In the genomic region with DNA sequence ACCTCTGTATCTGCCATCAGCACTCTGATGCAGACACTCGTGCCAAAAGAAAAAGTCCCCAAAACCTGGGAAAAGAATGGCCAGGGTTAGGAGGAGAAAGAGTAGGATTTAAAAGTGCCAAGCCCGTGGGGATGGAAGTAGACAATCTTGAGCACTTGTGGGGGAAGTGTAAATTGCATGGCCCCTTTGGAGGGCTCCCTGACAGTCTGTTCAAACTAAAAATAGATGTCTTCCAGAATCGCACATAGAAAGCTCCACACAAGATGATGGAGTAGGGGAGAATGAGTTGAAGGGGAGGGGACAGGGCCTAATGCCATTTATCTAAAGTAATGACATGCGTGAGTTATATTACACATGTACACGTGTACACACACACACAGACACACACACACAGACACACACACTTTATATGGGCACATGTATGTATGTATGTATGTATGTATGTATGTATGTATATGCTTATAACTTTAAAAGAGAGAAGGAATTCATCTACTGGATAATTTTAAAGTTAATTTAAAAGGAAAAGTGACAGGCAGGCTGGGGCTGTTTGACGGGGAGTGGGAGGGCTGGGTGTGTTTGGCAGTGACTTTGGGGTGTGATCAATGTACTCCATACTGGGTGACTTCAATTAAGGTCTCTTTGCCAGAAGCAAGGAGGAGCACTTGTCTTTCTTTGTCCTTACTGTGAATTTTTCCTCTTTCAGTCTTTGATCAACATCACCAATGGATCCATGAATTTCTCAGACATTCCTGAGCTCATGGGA, we compare ENCODE assay signal across 21 mouse cellular contexts.
DNase-seq lines count a peak whose midpoint lies in the region; ATAC-seq and TF ChIP-seq lines count a peak whose summit lies in the region.
"Had no signal": no experiment of that assay in that cellular context is flagged by ENCODE, and none has a peak within 500 bp of the region (broad histone marks: within the 10 kb centered on the region; RNA-seq: fewer than 3 reads in every experiment).

No protein-coding gene starts in this region.

- H3K9me3 ChIP-seq in forebrain, embryonic 15.5 days, result no peaks in the 10 kb centered on the region
- H3K9me3 ChIP-seq in forebrain, embryonic 12.5 days, result no peaks in the 10 kb centered on the region
- H3K9me3 ChIP-seq: embryonic facial prominence, embryonic 12.5 days; heart, embryonic 13.5 days; hindbrain, embryonic 12.5 days had no signal

- H3K4me3 ChIP-seq in forebrain, embryonic 15.5 days, result no peak overlapping the region
- no peak overlapping the region for H3K4me3 ChIP-seq in forebrain, embryonic 12.5 days (replicated peaks)
- H3K4me3 ChIP-seq: embryonic facial prominence, embryonic 12.5 days; heart, embryonic 13.5 days; hindbrain, embryonic 12.5 days had no signal

- peaks cover 6% of the 10 kb centered on the region; the same call in 1 of the 2 replicates for H3K4me1 ChIP-seq in forebrain, embryonic 15.5 days
- H3K4me1 ChIP-seq in forebrain, embryonic 12.5 days, result peaks cover 5% of the 10 kb centered on the region

- WGBS in forebrain, embryonic 15.5 days, result 60% methylated on average over 6 of the region's 6 CpGs
- 86% methylated on average over 6 of the region's 6 CpGs for WGBS in forebrain, embryonic 12.5 days

- DNase-seq in left cerebral cortex, postnatal 25 days (ENCODE audit: low spot score in 2 of 2), result peak; percentile 26 to 76
- DNase-seq in left cerebral cortex, adult 11 months (ENCODE audit: low spot score), result no peak
- DNase-seq in brain, embryonic 14.5 days (ENCODE audit: low read depth), result peak; percentile 42
- DNase-seq in MN1 (ENCODE audit: low spot score), result no peak
- DNase-seq: adrenal gland, adult 8-10 months; adrenal gland, postnatal 36 days; cerebellum, adult 11-12 months; cerebellum, adult 9-10 months; cerebellum, postnatal 25 days; gastrocnemius, postnatal 25 days; heart, adult 11 months; heart, postnatal 4 days had no signal

- H3K27me3 ChIP-seq in forebrain, embryonic 15.5 days, result no peaks in the 10 kb centered on the region
- no peaks in the 10 kb centered on the region for H3K27me3 ChIP-seq in forebrain, embryonic 12.5 days
- H3K27me3 ChIP-seq: CH12.LX; embryonic facial prominence, embryonic 12.5 days; heart, embryonic 13.5 days; hindbrain, embryonic 12.5 days had no signal

- TF ChIP-seq CTCF in brain, embryonic 14.5 days (IDR thresholded peaks at IDR 0.05; ENCODE audit: borderline replicate concordance, extremely low read depth, insufficient read depth, insufficient read length), result no peak

- intact Hi-C loops in left cerebral cortex, postnatal 25 days (cut with DNase I), result no loop called here

- peak overlapping the region; percentile 75 for H3K27ac ChIP-seq in forebrain, embryonic 15.5 days (replicated peaks)
- H3K27ac ChIP-seq in forebrain, embryonic 12.5 days, result no peak overlapping the region
- H3K27ac ChIP-seq: embryonic facial prominence, embryonic 12.5 days; heart, embryonic 13.5 days; hindbrain, embryonic 12.5 days had no signal

- TF ChIP-seq POLR2A in brain, embryonic 14.5 days (IDR thresholded peaks at IDR 0.05; ENCODE audit: borderline replicate concordance, extremely low read depth, insufficient read depth, insufficient read length, poor library complexity, severe bottlenecking), result no peak

- no peak overlapping the region for H3K4me2 ChIP-seq in forebrain, embryonic 15.5 days (replicated peaks)
- no peak overlapping the region for H3K4me2 ChIP-seq in forebrain, embryonic 12.5 days
- H3K4me2 ChIP-seq: embryonic facial prominence, embryonic 12.5 days; heart, embryonic 13.5 days; hindbrain, embryonic 12.5 days had no signal

- ATAC-seq in forebrain, embryonic 15.5 days (replicated peaks), result peak; percentile 65; the same call in 1 of the 2 replicates
- no peak for ATAC-seq in forebrain, embryonic 12.5 days (ENCODE audit: low FRiP score)
- ATAC-seq: hindbrain, embryonic 16.5 days; inflammation-experienced regulatory T-cells, adult 6 months; intestine, postnatal 0 days had no signal

- no peak overlapping the region for H3K9ac ChIP-seq in forebrain, embryonic 15.5 days (replicated peaks)
- no peak overlapping the region for H3K9ac ChIP-seq in forebrain, embryonic 12.5 days
- H3K9ac ChIP-seq: embryonic facial prominence, embryonic 12.5 days; heart, embryonic 13.5 days; hindbrain, embryonic 12.5 days had no signal

- H3K36me3 ChIP-seq in forebrain, embryonic 15.5 days, result no peaks in the 10 kb centered on the region
- no peaks in the 10 kb centered on the region for H3K36me3 ChIP-seq in forebrain, embryonic 12.5 days (replicated peaks)
- H3K36me3 ChIP-seq: embryonic facial prominence, embryonic 12.5 days; heart, embryonic 13.5 days; hindbrain, embryonic 12.5 days had no signal

Comparison
In these comparisons a context has a peak if more than half of its experiments do, and no peak if none do; other contexts are left out.
1. DNase-seq: peak in left cerebral cortex, postnatal 25 days (2 of 2) and brain, embryonic 14.5 days (single experiment); none in left cerebral cortex, adult 11 months (single experiment) and MN1 (single experiment).